In genomic region chr17:27502736-27503445, GRCm38 (mm10) we compare ENCODE assay signal across 16 mouse cellular contexts. TPM values are rescaled to one million over a fixed set of nuclear protein-coding genes. Genes with fewer than 3 reads are reported as not detected.
DNase-seq lines count a peak whose midpoint lies in the region; ATAC-seq and TF ChIP-seq lines count a peak whose summit lies in the region.
"Had no signal": no experiment of that assay in that cellular context is flagged by ENCODE, and none has a peak within 500 bp of the region (broad histone marks: within the 10 kb centered on the region; RNA-seq: fewer than 3 reads in every experiment).

No protein-coding gene starts in this region.

- no peaks in the 10 kb centered on the region for H3K27me3 ChIP-seq in cerebellum, adult 2 months (ENCODE audit: control insufficient read depth, insufficient read depth, low read length)
- H3K27me3 ChIP-seq in neural tube, embryonic 12.5 days (replicated peaks): peaks cover 4% of the 10 kb centered on the region; the same call in 1 of the 2 replicates
- H3K27me3 ChIP-seq in hindbrain, embryonic 12.5 days: 0 out of 2 replicates have a peak, but pooled peaks cover 15% of the 10 kb centered on the region
- no peaks in the 10 kb centered on the region for H3K27me3 ChIP-seq in midbrain, embryonic 16.5 days (ENCODE audit: control insufficient read depth, insufficient read depth, low read depth, low read length)
- 0 out of 2 replicates have a peak, but pooled peaks cover 18% of the 10 kb centered on the region for H3K27me3 ChIP-seq in intestine, postnatal 0 days (replicated peaks; ENCODE audit: control insufficient read depth, insufficient read depth, low read length)

- peak overlapping the region; percentile 44 for H3K4me3 ChIP-seq in cerebellum, adult 2 months (replicated peaks; ENCODE audit: insufficient read depth, low read depth, low read length)
- no peak overlapping the region for H3K4me3 ChIP-seq in neural tube, embryonic 12.5 days
- H3K4me3 ChIP-seq in hindbrain, embryonic 12.5 days: no peak overlapping the region
- no peak overlapping the region for H3K4me3 ChIP-seq in midbrain, embryonic 16.5 days (ENCODE audit: low read depth, low read length)
- H3K4me3 ChIP-seq in intestine, postnatal 0 days (ENCODE audit: low read depth, low read length): no peak overlapping the region

- H3K4me1 ChIP-seq in cerebellum, adult 2 months (ENCODE audit: control insufficient read depth, insufficient read depth, low read length): peaks cover 72% of the 10 kb centered on the region
- peaks cover 78% of the 10 kb centered on the region for H3K4me1 ChIP-seq in neural tube, embryonic 12.5 days
- H3K4me1 ChIP-seq in hindbrain, embryonic 12.5 days: peaks cover 92% of the 10 kb centered on the region
- peaks cover 45% of the 10 kb centered on the region for H3K4me1 ChIP-seq in midbrain, embryonic 16.5 days (ENCODE audit: control insufficient read depth, insufficient read depth, low read length)
- H3K4me1 ChIP-seq in intestine, postnatal 0 days (replicated peaks; ENCODE audit: control insufficient read depth, insufficient read depth, low read length): no peaks in the 10 kb centered on the region

- no peak for TF ChIP-seq CTCF in cerebellum, adult 2 months (IDR thresholded peaks at IDR 0.05; ENCODE audit: borderline replicate concordance, insufficient read depth, low read depth, low read length)
- TF ChIP-seq CTCF in intestine, postnatal 0 days (IDR thresholded peaks at IDR 0.05; ENCODE audit: low read depth): no peak

- peak; percentile 45 to 67 for DNase-seq in cerebellum, adult 2 months
- no peak for DNase-seq in cerebellum, postnatal 14 days
- no peak for DNase-seq in neural tube, embryonic 10.5 days (ENCODE audit: extremely low spot score, low spot score)
- DNase-seq in heart, postnatal 4 days: no peak
- DNase-seq: gastrocnemius, postnatal 25 days; kidney, adult 11 months; kidney, postnatal 36 days; right cerebral cortex, postnatal 14 days had no signal

- H3K9ac ChIP-seq in neural tube, embryonic 12.5 days: no peak overlapping the region
- no peak overlapping the region for H3K9ac ChIP-seq in hindbrain, embryonic 12.5 days
- H3K9ac ChIP-seq in midbrain, embryonic 16.5 days (ENCODE audit: low read depth, low read length): 0 out of 2 replicates have a peak overlapping the region, but pooled peaks have one; percentile 31
- H3K9ac ChIP-seq in intestine, postnatal 0 days (ENCODE audit: low read depth, low read length): no peak overlapping the region
- H3K9ac ChIP-seq: embryonic facial prominence, embryonic 15.5 days; lung, embryonic 14.5 days had no signal

- peak overlapping the region; percentile 98 for H3K27ac ChIP-seq in cerebellum, adult 2 months (ENCODE audit: insufficient read depth, low read length)
- H3K27ac ChIP-seq in neural tube, embryonic 12.5 days: peak overlapping the region; percentile 23; the same call in 1 of the 2 replicates
- H3K27ac ChIP-seq in hindbrain, embryonic 12.5 days: peak overlapping the region; percentile 88; the same call in 1 of the 2 replicates
- H3K27ac ChIP-seq in midbrain, embryonic 16.5 days (ENCODE audit: low read length): peak overlapping the region; percentile 80
- H3K27ac ChIP-seq in intestine, postnatal 0 days (ENCODE audit: low read depth, low read length): no peak overlapping the region
- H3K27ac ChIP-seq: embryonic facial prominence, embryonic 15.5 days had no signal

- TF ChIP-seq POLR2A in cerebellum, adult 2 months (IDR thresholded peaks at IDR 0.05; ENCODE audit: borderline replicate concordance, insufficient read depth, low read length): no peak

- no peak overlapping the region for H3K4me2 ChIP-seq in neural tube, embryonic 12.5 days (replicated peaks)
- 0 out of 2 replicates have a peak overlapping the region, but pooled peaks have one; percentile 3 for H3K4me2 ChIP-seq in hindbrain, embryonic 12.5 days (replicated peaks)
- no peak overlapping the region for H3K4me2 ChIP-seq in midbrain, embryonic 16.5 days (ENCODE audit: low read length)
- H3K4me2 ChIP-seq in intestine, postnatal 0 days (replicated peaks; ENCODE audit: low read depth): no peak overlapping the region
- H3K4me2 ChIP-seq: heart, embryonic 11.5 days; liver, embryonic 11.5 days had no signal

- no peaks in the 10 kb centered on the region for H3K36me3 ChIP-seq in neural tube, embryonic 12.5 days
- H3K36me3 ChIP-seq in hindbrain, embryonic 12.5 days: no peaks in the 10 kb centered on the region
- no peaks in the 10 kb centered on the region for H3K36me3 ChIP-seq in midbrain, embryonic 16.5 days (ENCODE audit: control insufficient read depth, insufficient read depth, low read length)
- H3K36me3 ChIP-seq in intestine, postnatal 0 days (ENCODE audit: control insufficient read depth, insufficient read depth): no peaks in the 10 kb centered on the region
- H3K36me3 ChIP-seq: embryonic facial prominence, embryonic 15.5 days had no signal

- WGBS in cerebellum, adult 2 months: 40% methylated on average over 31 of the region's 31 CpGs
- 61% methylated on average over 31 of the region's 31 CpGs for WGBS in neural tube, embryonic 12.5 days
- 61% methylated on average over 31 of the region's 31 CpGs for WGBS in hindbrain, embryonic 12.5 days
- WGBS in midbrain, embryonic 16.5 days: 75% methylated on average over 31 of the region's 31 CpGs
- WGBS in intestine, postnatal 0 days: 57% methylated on average over 31 of the region's 31 CpGs

- H3K9me3 ChIP-seq in neural tube, embryonic 12.5 days: no peaks in the 10 kb centered on the region
- no peaks in the 10 kb centered on the region for H3K9me3 ChIP-seq in hindbrain, embryonic 12.5 days (replicated peaks)
- no peaks in the 10 kb centered on the region for H3K9me3 ChIP-seq in midbrain, embryonic 16.5 days (replicated peaks; ENCODE audit: control insufficient read depth, low read length, poor library complexity, severe bottlenecking)
- no peaks in the 10 kb centered on the region for H3K9me3 ChIP-seq in intestine, postnatal 0 days (ENCODE audit: control insufficient read depth)
- H3K9me3 ChIP-seq: embryonic facial prominence, embryonic 15.5 days had no signal

- ATAC-seq in neural tube, embryonic 12.5 days (ENCODE audit: low FRiP score, low read depth): no peak
- ATAC-seq in hindbrain, embryonic 12.5 days (ENCODE audit: low FRiP score): no peak
- no peak for ATAC-seq in midbrain, embryonic 16.5 days
- no peak for ATAC-seq in intestine, postnatal 0 days

RNA-seq across cellular contexts. Expression of gene Grm4, which starts 18.3 kb away (rescaled TPM):
- 310 and 403 TPM in 2 replicates for polyA plus RNA-seq in cerebellum, adult 2 months (2012; rRNA removed)
- 2.7 and 3.4 TPM in 2 replicates for polyA plus RNA-seq in neural tube, embryonic 12.5 days (2016; fragmentation: Nextera tagmentation; extraction: Ambion mirVana)
- 3.7 and 4.2 TPM in 2 replicates for polyA plus RNA-seq in hindbrain, embryonic 12.5 days (2016; fragmentation: Nextera tagmentation; extraction: Ambion mirVana)
- polyA plus RNA-seq in midbrain, embryonic 16.5 days (2015; fragmentation: Nextera tagmentation; extraction: Ambion mirVana): 7.5 and 11.0 TPM in 2 replicates
- polyA plus RNA-seq in intestine, postnatal 0 days (2015; fragmentation: Nextera tagmentation; extraction: Ambion mirVana): 0.47 TPM in 2 replicates
- total RNA-seq in heart, postnatal 4 days (2021): under 1 TPM in 1 of 2 experiments, not detected in 1; 0.07 TPM

RNA-seq across cellular contexts. Expression of gene Hmga1, which starts 53.4 kb away (rescaled TPM):
- 124 and 133 TPM in 2 replicates for polyA plus RNA-seq in cerebellum, adult 2 months (2012; rRNA removed)
- 196 and 214 TPM in 2 replicates for polyA plus RNA-seq in neural tube, embryonic 12.5 days (2016; fragmentation: Nextera tagmentation; extraction: Ambion mirVana)
- polyA plus RNA-seq in hindbrain, embryonic 12.5 days (2016; fragmentation: Nextera tagmentation; extraction: Ambion mirVana): 161 and 162 TPM in 2 replicates
- polyA plus RNA-seq in midbrain, embryonic 16.5 days (2015; fragmentation: Nextera tagmentation; extraction: Ambion mirVana): 124 and 134 TPM in 2 replicates
- polyA plus RNA-seq in intestine, postnatal 0 days (2015; fragmentation: Nextera tagmentation; extraction: Ambion mirVana): 108 and 116 TPM in 2 replicates
- 10 to 100 TPM; 54.8 to 59.1 TPM for total RNA-seq in heart, postnatal 4 days (2021)

Comparison
In these comparisons a context has a peak if more than half of its experiments do, and no peak if none do; other contexts are left out.
1. DNase-seq: peak in cerebellum, adult 2 months (2 of 2); none in cerebellum, postnatal 14 days (0 of 2), neural tube, embryonic 10.5 days (single experiment) and heart, postnatal 4 days (single experiment).
2. RNA of gene Grm4, which starts 18.3 kb away (polyA plus RNA-seq): 310 to 403 TPM in cerebellum, adult 2 months; 7.5 to 11.0 TPM in midbrain, embryonic 16.5 days, 3.7 to 4.2 TPM in hindbrain, embryonic 12.5 days, 2.7 to 3.4 TPM in neural tube, embryonic 12.5 days and 0.47 TPM in intestine, postnatal 0 days; every median in the first group is over 10 times any median in the second.